Mouse (Mus musculus): ENCODE measurements around the gene Btnl6.
"Not testable (repeated sequence)": the region's sequence is repeated elsewhere in the genome, so short reads cannot be mapped to it uniquely, and the experiment has no call there.

Btnl6 gene

DNA sequence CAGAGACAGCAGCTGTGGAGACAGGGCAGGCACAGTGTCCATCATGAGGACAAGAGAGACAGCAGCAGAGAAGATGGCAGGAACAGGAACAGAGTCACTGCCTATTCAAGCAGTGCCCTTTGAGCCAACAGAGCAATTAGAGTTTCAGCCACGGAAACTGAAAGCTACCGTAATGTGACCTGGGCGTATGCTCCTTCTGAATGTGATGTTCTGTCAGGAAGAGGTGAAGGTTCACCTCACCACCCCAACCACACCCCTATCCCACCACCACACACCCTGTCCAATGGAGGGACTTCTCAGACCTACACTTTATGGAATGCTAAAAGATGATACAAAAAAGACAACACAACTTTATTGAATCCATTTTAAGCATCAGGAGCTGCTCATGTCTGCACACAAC lies 19.8 kb downstream of the Btnl6 start:
- not testable (repeated sequence) for DNase-seq (ENCODE audit: low spot score in 2 of 2)

DNA sequence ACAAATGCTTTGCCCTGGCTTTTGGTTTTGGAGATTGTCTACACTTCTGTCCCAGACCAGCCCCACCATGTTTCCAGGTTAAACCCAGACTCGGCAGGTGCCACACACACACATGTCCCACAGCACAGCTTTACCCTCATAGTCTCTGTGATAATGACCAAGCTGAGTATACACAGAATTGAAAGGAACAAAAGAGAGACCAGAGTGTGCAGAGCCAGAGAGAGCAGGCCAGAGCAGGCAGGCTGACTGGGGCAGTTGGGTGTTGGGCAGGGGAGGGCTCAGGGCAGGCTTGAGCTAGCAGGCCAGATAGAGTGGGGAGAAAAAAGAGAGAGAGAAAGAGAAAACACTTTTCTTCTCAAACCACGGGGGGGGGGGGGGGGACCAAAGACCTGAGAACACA lies 20.6 kb downstream of the Btnl6 start:
- no peak for DNase-seq (ENCODE audit: low spot score in 2 of 2)

DNA sequence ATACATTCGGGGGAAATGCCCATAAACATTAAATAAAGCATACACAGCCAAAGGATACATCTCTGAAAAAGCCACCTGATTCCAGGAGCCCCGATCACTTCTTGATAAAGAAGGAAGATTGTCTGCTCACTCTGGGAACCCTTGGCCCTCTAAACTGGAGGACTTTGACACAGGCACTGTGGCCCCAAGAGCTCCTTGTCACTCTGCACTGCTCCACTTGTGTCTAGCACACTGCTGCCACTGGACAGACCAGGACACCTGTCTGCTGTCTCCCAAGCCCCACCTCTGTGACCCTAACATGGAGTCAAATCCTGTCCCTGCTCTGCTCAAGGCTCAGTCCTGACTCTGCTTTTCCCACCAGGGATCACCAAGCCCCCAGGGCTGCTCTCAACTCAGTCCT lies 22.0 kb downstream of the Btnl6 start:
- not testable (repeated sequence) for DNase-seq (ENCODE audit: low spot score in 2 of 2)

GRCm38 (mm10) chr17:34492796-34493195 lies 24.4 kb downstream of the Btnl6 start:
- DNase-seq (ENCODE audit: low spot score in 2 of 2): no peak

DNA sequence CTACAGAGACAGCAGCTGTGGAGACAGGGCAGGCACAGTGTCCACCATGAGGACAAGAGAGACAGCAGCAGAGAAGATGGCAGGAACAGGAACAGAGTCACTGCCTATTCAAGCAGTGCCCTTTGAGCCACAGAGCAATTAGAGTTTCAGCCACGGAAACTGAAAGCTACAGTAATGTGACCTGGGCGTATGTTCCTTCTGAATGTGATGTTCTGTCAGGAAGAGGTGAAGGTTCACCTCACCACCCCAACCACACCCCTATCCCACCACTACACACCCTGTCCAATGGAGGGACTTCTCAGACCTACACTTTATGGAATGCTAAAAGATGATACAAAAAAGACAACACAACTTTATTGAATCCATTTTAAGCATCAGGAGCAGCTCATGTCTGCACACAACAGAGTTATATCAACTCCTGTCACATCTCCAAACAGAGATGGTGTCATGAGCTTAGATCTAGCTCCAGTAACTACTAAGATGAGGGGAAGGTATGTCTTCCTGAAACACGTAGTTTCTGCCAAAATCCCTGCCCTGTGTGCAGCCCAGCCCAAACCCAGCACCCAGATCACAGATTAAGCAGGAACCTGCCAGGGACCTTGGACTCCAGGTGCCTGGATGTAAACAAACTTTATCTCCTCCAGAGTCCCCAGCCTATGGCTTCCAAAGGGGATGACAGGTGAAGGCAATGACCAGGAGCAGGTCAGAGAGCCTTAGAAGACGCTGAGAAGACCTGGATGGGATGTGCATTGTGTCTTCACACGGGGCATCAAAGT lies 39.7 kb downstream of the Btnl6 start, which contains the start of gene Btnl4:
TSS of gene Btnl4 (minus strand) at position 81 of the 776 bp plus-strand sequence.
- DNase-seq (ENCODE audit: low spot score in 2 of 2): not testable (repeated sequence)

- DNase-seq (ENCODE audit: low spot score in 2 of 2): no peak
These were observed 40.7 kb downstream of the Btnl6 start for GRCm38 (mm10) chr17:34476427-34476826.

DNA sequence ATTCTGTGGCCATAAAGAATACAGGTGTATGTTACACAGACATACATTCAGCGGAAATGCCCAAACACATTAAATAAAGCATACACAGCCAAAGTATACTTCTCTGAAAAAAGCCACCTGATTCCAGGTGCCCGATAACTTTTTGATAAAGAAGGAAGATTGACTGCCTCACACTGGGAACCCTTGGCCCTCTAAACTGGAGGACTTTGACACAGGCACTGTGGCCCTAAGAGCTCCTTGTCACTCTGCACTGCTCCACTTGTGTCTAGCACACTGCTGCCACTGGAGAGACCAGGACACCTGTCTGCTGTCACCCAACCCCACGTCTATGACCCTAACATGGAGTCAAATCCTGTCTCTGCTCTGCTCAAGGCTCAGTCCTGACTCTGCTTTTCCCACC lies 42.1 kb downstream of the Btnl6 start:
- DNase-seq (ENCODE audit: low spot score in 2 of 2): no peak

DNA sequence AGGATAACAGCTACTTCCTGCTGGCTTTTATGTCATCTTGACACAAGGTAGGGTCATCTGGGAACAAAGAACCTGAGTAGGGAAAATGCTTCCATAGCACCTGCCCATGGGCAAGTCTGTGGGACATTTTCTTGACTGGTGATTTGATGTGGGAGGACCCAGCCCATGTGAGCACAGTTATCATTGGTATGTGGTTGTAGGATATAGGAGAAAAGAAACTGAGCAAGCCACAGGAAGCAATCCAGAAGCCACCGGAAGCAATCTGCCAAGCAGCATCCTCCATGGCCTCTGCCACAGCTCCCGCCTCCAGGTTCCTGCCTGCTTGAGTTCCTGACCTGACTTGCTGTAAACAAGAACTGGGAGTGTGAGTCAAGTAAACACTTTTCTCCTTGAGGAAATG lies 46.7 kb downstream of the Btnl6 start:
- no peak for DNase-seq (ENCODE audit: low spot score in 2 of 2)

- not testable (repeated sequence) for DNase-seq (ENCODE audit: low spot score in 2 of 2)
These were observed 51.2 kb downstream of the Btnl6 start for GRCm38 (mm10) chr17:34465906-34466305.

- DNase-seq (ENCODE audit: low spot score in 2 of 2): no peak
These were observed 57.9 kb downstream of the Btnl6 start for GRCm38 (mm10) chr17:34459255-34459654.
